Mouse (Mus musculus) ES-Bruce4 (cell line): ENCODE results near the gene Pepd. TPM values are rescaled to one million over a fixed set of nuclear protein-coding genes. Genes with fewer than 3 reads are reported as not detected.

ENCODE experiments used
- H3K27ac ChIP-seq: 2 replicates; pipeline ENCODE4 v1.5.1; 2012; ENCODE audit warnings: low read length, inconsistent platforms; ENCODE audit not compliant: insufficient read depth
- H3K27me3 ChIP-seq: 2 replicates; pipeline ENCODE4 v1.6.1; 2012; ENCODE audit warnings: mild to moderate bottlenecking, low read length, inconsistent platforms; ENCODE audit not compliant: control insufficient read depth, poor library complexity, insufficient read depth, severe bottlenecking
- H3K36me3 ChIP-seq: 2 replicates; pipeline ENCODE4 v1.6.1; 2012; ENCODE audit warnings: inconsistent platforms, mild to moderate bottlenecking, low read length, moderate library complexity; ENCODE audit not compliant: control insufficient read depth, poor library complexity, insufficient read depth, severe bottlenecking
- H3K4me1 ChIP-seq: one replicate; pipeline ENCODE4 v1.8.1; 2011; ENCODE audit warnings: low read length; ENCODE audit not compliant: control insufficient read depth, insufficient read depth
- H3K4me3 ChIP-seq: 2 replicates; pipeline ENCODE4 v1.5.1; 2011; ENCODE audit warnings: low read depth, mild to moderate bottlenecking, low read length
- H3K9ac ChIP-seq: 2 replicates; pipeline ENCODE4 v1.6.1; 2012; ENCODE audit warnings: low read depth, mild to moderate bottlenecking, inconsistent platforms; ENCODE audit not compliant: poor library complexity, severe bottlenecking
- H3K9me3 ChIP-seq: replicated peaks from 2 replicates; pipeline ENCODE4 v1.6.1; 2012; ENCODE audit warnings: mild to moderate bottlenecking, low read length, inconsistent platforms; ENCODE audit not compliant: control insufficient read depth, poor library complexity, insufficient read depth, severe bottlenecking
- CTCF ChIP-seq: IDR thresholded peaks from one replicate; pipeline ENCODE4 v1.8.1; 2011; ENCODE audit warnings: low read depth, low read length
- EP300 ChIP-seq: IDR thresholded peaks from 2 replicates; pipeline ENCODE4 v1.6.1; 2011; ENCODE audit warnings: low read depth, low read length; ENCODE audit not compliant: insufficient read depth
- POLR2A ChIP-seq: IDR thresholded peaks from one replicate; pipeline ENCODE4 v1.8.1; 2011; ENCODE audit warnings: low read length; ENCODE audit not compliant: insufficient read depth
- polyA plus RNA-seq: library from polyadenylated mRNA; stranded (reverse); fragments of >200 nt; gene quantifications from 2 replicates; pipeline ENCODE4 v1.2.4, GENCODE M21; 2011; ENCODE audit warnings: low read depth; ENCODE audit not compliant: missing spikeins, insufficient read depth, insufficient read length

The Pepd gene
- 16.9 and 17.7 TPM in 2 replicates for polyA plus RNA-seq

DNA sequence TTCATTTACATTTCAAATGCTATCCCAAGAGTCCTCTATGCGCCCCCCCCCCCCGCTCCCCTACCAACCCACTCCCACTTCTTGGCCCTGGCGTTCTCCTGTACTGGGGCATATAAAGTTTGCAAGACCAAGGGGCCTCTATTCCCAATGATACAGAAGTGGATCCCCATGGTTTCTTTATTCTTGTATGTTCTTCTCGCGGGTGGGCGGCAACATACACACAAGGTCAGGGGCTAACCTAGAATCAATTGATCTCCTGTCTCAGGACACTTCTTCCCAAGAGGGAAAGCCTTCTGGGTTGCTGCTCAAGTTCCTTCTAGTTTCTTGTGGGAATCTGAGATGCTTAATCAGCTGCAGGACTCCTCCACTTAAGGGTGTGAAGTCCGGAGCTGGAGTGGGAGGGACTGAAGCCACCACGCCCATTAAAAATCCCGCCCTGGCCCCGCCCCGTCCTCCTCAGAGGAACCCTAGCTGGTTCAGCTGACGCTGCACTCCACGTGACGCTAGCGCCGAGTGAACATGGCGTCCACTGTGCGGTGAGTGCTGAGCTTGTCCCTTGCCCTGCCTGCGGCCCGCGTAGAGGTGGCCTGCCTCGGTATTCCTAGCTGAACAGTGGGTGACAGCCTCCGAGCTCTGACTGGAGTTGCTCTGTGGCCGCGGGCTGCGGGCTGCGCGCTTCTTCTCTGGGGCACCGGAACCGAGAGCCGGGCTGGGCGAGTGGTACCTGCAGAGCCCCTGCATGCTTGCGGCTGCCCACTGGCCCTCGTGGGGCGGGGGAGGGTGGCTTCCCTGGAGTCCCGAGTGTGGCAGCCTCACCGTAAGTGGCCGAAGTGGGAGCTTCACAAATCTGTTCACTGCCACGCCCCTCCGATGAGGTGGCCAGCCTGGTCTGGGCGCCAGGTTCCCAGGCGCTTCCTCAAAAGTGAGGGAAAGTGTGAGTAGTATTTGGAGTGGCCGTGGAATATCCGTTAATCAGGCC is at the start of gene Pepd:
Pepd (plus strand) TSS at position 461 of the 979 bp plus-strand sequence.
- Histone ChIP-seq H3K36me3 (no peaks in the 10 kb centered on the region), H3K4me1 (no peaks in the 10 kb centered on the region), H3K9me3 (no peaks in the 10 kb centered on the region), H3K9ac (peak within 1 kb of the TSS; percentile 58), H3K4me3 (peak within 1 kb of the TSS; percentile 78), H3K27ac (no peak within 1 kb of the TSS), H3K27me3 (no peaks in the 10 kb centered on the region)
- TF ChIP-seq CTCF, result no peak
- no peak for TF ChIP-seq EP300
- peak; percentile 25 for TF ChIP-seq POLR2A

DNA sequence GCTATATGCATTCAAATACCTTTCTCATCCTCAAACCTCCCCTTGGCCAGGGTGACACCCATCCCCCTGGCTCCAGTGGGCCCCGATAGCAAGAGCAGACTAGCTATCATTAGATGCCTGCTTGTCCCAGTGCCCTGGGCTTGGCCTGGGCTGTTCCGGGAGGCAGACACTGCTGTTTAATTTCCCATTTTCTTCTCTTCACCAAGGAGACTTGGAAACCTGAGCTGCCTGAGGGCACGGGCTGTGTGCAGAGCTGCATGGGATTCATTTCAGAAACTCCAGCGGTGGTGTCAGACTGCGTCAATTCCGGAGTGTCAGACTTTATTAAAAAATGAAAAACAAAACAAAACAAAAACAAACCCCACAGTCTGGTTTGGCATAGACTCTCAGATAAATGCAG is 44.9 kb upstream of the Pepd start:
- Histone ChIP-seq H3K9me3 (no peaks in the 10 kb centered on the region), H3K27me3 (no peaks in the 10 kb centered on the region), H3K4me3 (no peak overlapping the region), H3K4me1 (no peaks in the 10 kb centered on the region), H3K36me3 (no peaks in the 10 kb centered on the region), H3K27ac (no peak overlapping the region), H3K9ac (no peak overlapping the region)
- no peak for TF ChIP-seq EP300
- no peak for TF ChIP-seq CTCF
- TF ChIP-seq POLR2A, result no peak

DNA sequence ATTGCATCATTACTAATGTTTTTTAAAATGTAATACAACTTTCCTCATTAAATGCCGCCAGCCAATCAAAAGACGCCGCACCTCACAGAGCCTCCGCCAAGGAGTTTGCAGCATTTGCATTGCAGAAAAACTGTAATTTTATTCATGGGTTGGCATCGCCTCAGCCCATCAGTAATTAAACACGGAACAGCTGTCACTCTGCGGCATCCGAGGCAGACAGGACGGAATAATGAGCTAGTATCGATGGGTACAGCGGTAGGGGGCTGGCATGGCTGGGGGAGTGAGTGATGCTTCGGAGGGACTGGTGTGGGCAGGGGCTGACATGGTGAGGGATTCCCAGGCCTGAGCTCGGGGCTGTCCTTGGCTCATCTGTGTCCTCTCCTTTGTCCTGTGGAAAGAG is 42.5 kb upstream of the Pepd start:
- Histone ChIP-seq H3K36me3 (no peaks in the 10 kb centered on the region), H3K27me3 (no peaks in the 10 kb centered on the region), H3K4me1 (no peaks in the 10 kb centered on the region), H3K4me3 (no peak overlapping the region), H3K9ac (no peak overlapping the region), H3K27ac (no peak overlapping the region), H3K9me3 (no peaks in the 10 kb centered on the region)
- TF ChIP-seq POLR2A (no peak), CTCF (no peak), EP300 (no peak)

DNA sequence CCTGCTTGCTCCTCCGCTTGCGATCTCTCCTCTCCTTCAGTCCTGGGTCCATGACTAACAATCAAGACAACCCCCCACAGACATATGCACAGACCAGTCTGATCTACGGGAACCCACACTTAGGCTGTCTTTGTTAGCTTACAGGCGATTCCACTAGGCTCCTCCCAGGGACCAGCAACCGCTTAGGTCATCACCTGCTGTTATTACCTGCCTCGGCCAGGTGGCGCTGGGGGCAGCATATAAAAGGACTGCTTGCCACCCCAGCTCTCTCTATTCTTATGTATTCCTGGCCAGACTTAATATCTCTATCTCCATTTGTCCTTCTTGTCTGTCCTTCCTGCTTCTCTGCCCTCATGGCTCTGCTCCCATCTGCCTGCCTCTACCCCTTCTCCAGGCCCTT is 35.4 kb upstream of the Pepd start:
- H3K9ac ChIP-seq, result no peak overlapping the region
- no peaks in the 10 kb centered on the region for H3K9me3 ChIP-seq
- no peaks in the 10 kb centered on the region for H3K36me3 ChIP-seq
- H3K4me1 ChIP-seq, result no peaks in the 10 kb centered on the region
- no peak overlapping the region for H3K27ac ChIP-seq
- no peak overlapping the region for H3K4me3 ChIP-seq
- TF ChIP-seq EP300 (0 out of 2 replicates have a peak, but pooled peaks have one; percentile 42), CTCF (peak; percentile 37), POLR2A (no peak)
- H3K27me3 ChIP-seq, result no peaks in the 10 kb centered on the region

DNA sequence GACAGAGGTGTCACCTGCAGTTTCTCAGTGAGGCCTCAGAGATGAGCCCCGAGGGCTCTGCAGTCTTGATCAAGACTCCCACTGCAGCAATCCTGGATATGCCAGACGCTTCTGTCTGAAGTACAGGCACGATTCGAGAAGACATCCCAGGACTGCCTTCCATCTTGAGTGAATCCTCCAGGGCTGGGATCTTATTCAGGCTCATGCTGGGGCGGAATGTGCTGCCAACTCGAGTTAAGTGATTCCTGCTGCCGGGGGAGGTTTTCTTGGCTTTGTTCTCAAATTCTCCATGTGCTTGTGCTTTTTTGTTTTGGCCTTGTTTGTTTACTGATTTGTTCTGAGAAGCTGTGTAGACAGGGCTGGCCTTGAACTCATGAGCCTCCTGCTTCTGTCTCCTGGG is 34.4 kb upstream of the Pepd start:
- no peak for TF ChIP-seq EP300
- no peak for TF ChIP-seq CTCF
- TF ChIP-seq POLR2A, result no peak
- Histone ChIP-seq H3K9me3 (no peaks in the 10 kb centered on the region), H3K4me3 (no peak overlapping the region), H3K27me3 (no peaks in the 10 kb centered on the region), H3K36me3 (no peaks in the 10 kb centered on the region), H3K4me1 (no peaks in the 10 kb centered on the region), H3K27ac (no peak overlapping the region), H3K9ac (no peak overlapping the region)

DNA sequence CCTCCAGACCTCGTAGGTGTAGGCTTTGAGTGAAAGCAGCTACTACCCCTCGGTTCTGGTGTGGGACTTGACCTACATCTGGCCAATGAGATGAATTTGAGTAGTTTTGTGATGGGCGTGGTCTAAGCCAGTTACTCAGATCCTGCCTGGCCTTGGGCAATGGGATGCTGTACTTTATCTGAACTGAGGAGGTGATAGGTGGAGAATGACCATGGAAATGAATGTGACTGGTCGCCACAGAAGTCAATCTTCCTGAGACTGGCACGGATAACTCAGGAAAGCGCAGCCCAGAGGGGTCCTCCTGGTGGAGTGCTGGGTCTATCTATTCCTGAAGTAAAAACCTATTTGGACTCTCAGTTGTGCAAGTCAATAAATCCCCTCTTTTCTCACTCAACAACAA is 23.7 kb upstream of the Pepd start:
- H3K36me3 ChIP-seq, result no peaks in the 10 kb centered on the region
- H3K9ac ChIP-seq, result no peak overlapping the region
- H3K27me3 ChIP-seq, result no peaks in the 10 kb centered on the region
- no peak overlapping the region for H3K4me3 ChIP-seq
- no peaks in the 10 kb centered on the region for H3K4me1 ChIP-seq
- no peak overlapping the region for H3K27ac ChIP-seq
- no peak for TF ChIP-seq CTCF
- TF ChIP-seq EP300, result no peak
- TF ChIP-seq POLR2A, result no peak
- H3K9me3 ChIP-seq, result peaks cover 3% of the 10 kb centered on the region; the same call in 1 of the 2 replicates
